Mouse (Mus musculus) olfactory bulb, adult 2 months (tissue): Measurements from ENCODE around the gene Fgf4. TPM values are rescaled to one million over a fixed set of nuclear protein-coding genes. Genes with fewer than 3 reads are reported as not detected.
"Not testable (repeated sequence)": the region's sequence is repeated elsewhere in the genome, so short reads cannot be mapped to it uniquely, and the experiment has no call there.

Source experiments
- H3K27ac ChIP-seq: fragments of 200-500 bp; 2 replicates; pipeline ENCODE4 v1.5.1; 2012; ENCODE audit warnings: low read depth, low read length; ENCODE audit not compliant: insufficient read depth
- H3K4me1 ChIP-seq: fragments of 200-500 bp; 2 replicates; pipeline ENCODE4 v1.6.1; 2012; ENCODE audit warnings: low read length; ENCODE audit not compliant: control insufficient read depth, insufficient read depth
- H3K4me3 ChIP-seq: fragments of 200-500 bp; 2 replicates; pipeline ENCODE4 v1.5.1; 2012; ENCODE audit warnings: mild to moderate bottlenecking, low read depth, low read length, moderate library complexity; ENCODE audit not compliant: insufficient read depth
- CTCF ChIP-seq: fragments of 200-500 bp; IDR thresholded peaks from 2 replicates; pipeline ENCODE4 v1.5.1; 2012; ENCODE audit warnings: low read depth, mild to moderate bottlenecking, low read length, moderate library complexity; ENCODE audit not compliant: insufficient read depth
- POLR2A ChIP-seq: fragments of 200-500 bp; IDR thresholded peaks from 2 replicates; pipeline ENCODE4 v1.6.1; 2012; ENCODE audit warnings: mild to moderate bottlenecking, low read depth, low read length, moderate library complexity; ENCODE audit not compliant: insufficient read depth
- WGBS: fragments of 180-500 bp; shearing (Covaris S2); methylation state at CpG from one replicate; pipeline ENCODE4 v1.1.7; 2018; 5-methylcytosine and 5-hydroxymethylcytosine counted together
- polyA plus RNA-seq: library from polyadenylated mRNA; stranded (reverse); fragments of >200 nt; gene quantifications from 2 replicates; pipeline ENCODE4 v1.2.4, GENCODE M21; 2012; ENCODE audit warnings: low replicate concordance; ENCODE audit not compliant: missing spikeins, insufficient read depth, insufficient read length

Gene Fgf4
- polyA plus RNA-seq, 1 experiment: not detected

GRCm38 (mm10) chr7:144883106-144883505, 35.9 kb downstream of the Fgf4 start:
- no peak overlapping the region for H3K27ac ChIP-seq
- TF ChIP-seq CTCF: no peak
- no peak for TF ChIP-seq POLR2A
- H3K4me3 ChIP-seq: no peak overlapping the region
- WGBS: 57% methylated on average over 2 of the region's 2 CpGs
- H3K4me1 ChIP-seq: no peaks in the 10 kb centered on the region

- no peak overlapping the region for H3K27ac ChIP-seq
- TF ChIP-seq CTCF: no peak
- TF ChIP-seq POLR2A: no peak
- H3K4me3 ChIP-seq: no peak overlapping the region
- no peaks in the 10 kb centered on the region for H3K4me1 ChIP-seq
- WGBS: 92% methylated on average over 2 of the region's 2 CpGs
Measured at GRCm38 (mm10) chr7:144887672-144888071, 40.5 kb downstream of the Fgf4 start.

GRCm38 (mm10) chr7:144888564-144889299, 41.6 kb downstream of the Fgf4 start:
- no peaks in the 10 kb centered on the region for H3K4me1 ChIP-seq
- H3K27ac ChIP-seq: no peak overlapping the region
- no peak for TF ChIP-seq CTCF
- TF ChIP-seq POLR2A: no peak
- no peak overlapping the region for H3K4me3 ChIP-seq
- 20% methylated on average over 18 of the region's 18 CpGs for WGBS

- H3K27ac ChIP-seq, H3K4me3 ChIP-seq, H3K4me1 ChIP-seq: not testable (repeated sequence)
- WGBS: 83% methylated on average over 1 of the region's 1 CpGs
Measured at GRCm38 (mm10) chr7:144890661-144891060, 43.5 kb downstream of the Fgf4 start.

- Histone ChIP-seq H3K4me1 (peaks cover 16% of the 10 kb centered on the region), H3K27ac (no peak overlapping the region), H3K4me3 (no peak overlapping the region)
- no peak for TF ChIP-seq CTCF
- no peak for TF ChIP-seq POLR2A
- WGBS: 95% methylated on average over 2 of the region's 2 CpGs
Measured at GRCm38 (mm10) chr7:144891863-144892262, 44.7 kb downstream of the Fgf4 start.

- H3K4me1 ChIP-seq: peaks cover 19% of the 10 kb centered on the region
- H3K4me3 ChIP-seq: no peak overlapping the region
- no peak overlapping the region for H3K27ac ChIP-seq
- 61% methylated on average over 6 of the region's 6 CpGs for WGBS
- TF ChIP-seq CTCF: no peak
- no peak for TF ChIP-seq POLR2A
Measured at GRCm38 (mm10) chr7:144892322-144892721, 45.2 kb downstream of the Fgf4 start.

- WGBS: 15% methylated on average over 5 of the region's 5 CpGs
- no peak overlapping the region for H3K27ac ChIP-seq
- TF ChIP-seq CTCF (no peak), POLR2A (no peak)
- peaks cover 19% of the 10 kb centered on the region for H3K4me1 ChIP-seq
- H3K4me3 ChIP-seq: no peak overlapping the region
Measured at GRCm38 (mm10) chr7:144894191-144894590, 47.0 kb downstream of the Fgf4 start.

- Histone ChIP-seq H3K27ac (no peak overlapping the region), H3K4me3 (no peak overlapping the region), H3K4me1 (peaks cover 19% of the 10 kb centered on the region)
- 4% methylated on average over 4 of the region's 4 CpGs for WGBS
- TF ChIP-seq POLR2A (no peak), CTCF (no peak)
Measured at GRCm38 (mm10) chr7:144894706-144895105, 47.5 kb downstream of the Fgf4 start.

GRCm38 (mm10) chr7:144895305-144896111, 48.3 kb downstream of the Fgf4 start:
- TF ChIP-seq CTCF: peak; percentile 57; the same call in 1 of the 2 replicates
- no peak for TF ChIP-seq POLR2A
- H3K4me1 ChIP-seq: peaks cover 19% of the 10 kb centered on the region
- under 1% methylated on average over 37 of the region's 37 CpGs for WGBS
- H3K4me3 ChIP-seq: peak overlapping the region; percentile 43
- H3K27ac ChIP-seq: no peak overlapping the region
